In the genomic region with DNA sequence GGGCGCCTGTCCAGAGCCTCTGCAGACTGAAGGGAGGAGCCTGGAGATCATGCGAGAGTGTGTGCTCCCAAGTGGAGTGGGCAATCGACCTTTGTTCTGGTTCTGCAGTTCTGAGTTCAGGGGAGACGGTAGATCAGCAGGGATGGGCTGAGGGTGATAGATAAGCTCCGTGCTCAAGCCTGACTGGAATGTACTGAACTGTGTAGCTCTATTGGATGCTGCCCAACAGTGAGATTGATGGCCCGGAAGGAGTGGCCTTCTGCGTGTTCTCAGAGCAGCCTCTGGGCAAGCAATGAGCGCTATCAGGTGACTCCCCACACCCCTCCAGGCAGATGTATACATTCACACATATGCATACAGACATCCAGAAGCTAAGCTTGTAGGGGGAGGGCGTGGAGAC, we compare ENCODE assay signal across 8 mouse cellular contexts.
DNase-seq lines count a peak whose midpoint lies in the region; ATAC-seq lines count a peak whose summit lies in the region.

No protein-coding gene starts in this region.

- no peaks in the 10 kb centered on the region for H3K36me3 ChIP-seq in hindbrain, embryonic 11.5 days (ENCODE audit: control insufficient read depth, insufficient read depth, low read length)
- H3K36me3 ChIP-seq in hindbrain, embryonic 14.5 days (replicated peaks; ENCODE audit: control insufficient read depth, insufficient read depth): no peaks in the 10 kb centered on the region
- H3K36me3 ChIP-seq in neural tube, embryonic 12.5 days: no peaks in the 10 kb centered on the region

- H3K27me3 ChIP-seq in hindbrain, embryonic 11.5 days (ENCODE audit: control insufficient read depth, insufficient read depth, low read length): no peaks in the 10 kb centered on the region
- no peaks in the 10 kb centered on the region for H3K27me3 ChIP-seq in hindbrain, embryonic 14.5 days (ENCODE audit: control insufficient read depth, insufficient read depth, low read length)
- H3K27me3 ChIP-seq in neural tube, embryonic 12.5 days (replicated peaks): no peaks in the 10 kb centered on the region

- DNase-seq in hindbrain, embryonic 11.5 days (ENCODE audit: low spot score): no peak
- DNase-seq in hindbrain, embryonic 14.5 days (ENCODE audit: low spot score): no peak
- DNase-seq in heart, adult 9 months (ENCODE audit: low spot score in 2 of 2): peak; percentile 5 to 9
- peak; percentile 17 for DNase-seq in kidney, adult 18-20 months
- DNase-seq in thymus, postnatal 10 days (ENCODE audit: low spot score in 2 of 2): no peak
- DNase-seq in right cerebral cortex, adult 2 months (ENCODE audit: low spot score in 2 of 2): no peak

- H3K4me3 ChIP-seq in hindbrain, embryonic 11.5 days (ENCODE audit: low read depth, low read length): no peak overlapping the region
- no peak overlapping the region for H3K4me3 ChIP-seq in hindbrain, embryonic 14.5 days (replicated peaks; ENCODE audit: low read length)
- H3K4me3 ChIP-seq in neural tube, embryonic 12.5 days: no peak overlapping the region

- H3K27ac ChIP-seq in hindbrain, embryonic 11.5 days (ENCODE audit: low read depth, low read length): no peak overlapping the region
- no peak overlapping the region for H3K27ac ChIP-seq in hindbrain, embryonic 14.5 days
- H3K27ac ChIP-seq in neural tube, embryonic 12.5 days: no peak overlapping the region

- H3K4me2 ChIP-seq in hindbrain, embryonic 11.5 days (replicated peaks; ENCODE audit: low read depth, low read length): no peak overlapping the region
- H3K4me2 ChIP-seq in hindbrain, embryonic 14.5 days (replicated peaks): no peak overlapping the region
- H3K4me2 ChIP-seq in neural tube, embryonic 12.5 days (replicated peaks): no peak overlapping the region

- no peak overlapping the region for H3K9ac ChIP-seq in hindbrain, embryonic 11.5 days (ENCODE audit: low read depth, low read length)
- H3K9ac ChIP-seq in hindbrain, embryonic 14.5 days: no peak overlapping the region
- no peak overlapping the region for H3K9ac ChIP-seq in neural tube, embryonic 12.5 days

- no peaks in the 10 kb centered on the region for H3K9me3 ChIP-seq in hindbrain, embryonic 11.5 days (ENCODE audit: control insufficient read depth, low read length)
- no peaks in the 10 kb centered on the region for H3K9me3 ChIP-seq in hindbrain, embryonic 14.5 days (ENCODE audit: control insufficient read depth, low read length)
- H3K9me3 ChIP-seq in neural tube, embryonic 12.5 days: no peaks in the 10 kb centered on the region

- peak; percentile 50 for ATAC-seq in hindbrain, embryonic 11.5 days (ENCODE audit: low FRiP score)
- no peak; the same call in 1 of the 2 replicates for ATAC-seq in hindbrain, embryonic 14.5 days (ENCODE audit: low FRiP score)
- ATAC-seq in neural tube, embryonic 12.5 days (ENCODE audit: low FRiP score, low read depth): peak; percentile 44; the same call in 1 of the 2 replicates
- no peak for ATAC-seq in monocyte, adult 5-6 weeks (replicated peaks; ENCODE audit: insufficient number of reproducible peaks, low FRiP score, low TSS enrichment, poor library complexity, severe bottlenecking)

- 51% methylated on average over 9 of the region's 9 CpGs for WGBS in hindbrain, embryonic 11.5 days
- 60% methylated on average over 9 of the region's 9 CpGs for WGBS in hindbrain, embryonic 14.5 days
- WGBS in neural tube, embryonic 12.5 days: 56% methylated on average over 9 of the region's 9 CpGs

- no peaks in the 10 kb centered on the region for H3K4me1 ChIP-seq in hindbrain, embryonic 11.5 days (replicated peaks; ENCODE audit: control insufficient read depth, insufficient read depth, low read length)
- H3K4me1 ChIP-seq in hindbrain, embryonic 14.5 days (replicated peaks; ENCODE audit: control insufficient read depth, insufficient read depth, low read length): peaks cover 3% of the 10 kb centered on the region; the same call in 1 of the 2 replicates
- H3K4me1 ChIP-seq in neural tube, embryonic 12.5 days: no peaks in the 10 kb centered on the region

Comparison
In these comparisons a context has a peak if more than half of its experiments do, and no peak if none do; other contexts are left out.
1. ATAC-seq: peak in hindbrain, embryonic 11.5 days (single experiment) and neural tube, embryonic 12.5 days (single experiment); none in hindbrain, embryonic 14.5 days (single experiment) and monocyte, adult 5-6 weeks (single experiment).
2. DNase-seq: peak in heart, adult 9 months (2 of 2) and kidney, adult 18-20 months (single experiment); none in hindbrain, embryonic 11.5 days (single experiment), hindbrain, embryonic 14.5 days (single experiment), thymus, postnatal 10 days (0 of 2) and right cerebral cortex, adult 2 months (0 of 2).